Mouse (Mus musculus) forebrain, embryonic 11.5 days (tissue): ENCODE measurements around the gene Gatad2b. TPM values are rescaled to one million over a fixed set of nuclear protein-coding genes. Genes with fewer than 3 reads are reported as not detected.

ENCODE experiments used
- ATAC-seq: fragments of 200-750 bp; cut with Nextera tagmentation; replicated peaks from 2 replicates; pipeline ENCODE4 v1.8.0; 2017; ENCODE audit warnings: moderate TSS enrichment; ENCODE audit not compliant: low FRiP score
- DNase-seq: peaks from one replicate; pipeline ENCODE4 v3.0.0-alpha.2; 2017; ENCODE audit warnings: low spot score
- H3K27ac ChIP-seq: fragments of 300-500 bp; sonication (generic); 2 replicates; pipeline ENCODE4 v1.5.1; 2014; ENCODE audit warnings: low read depth, low read length
- H3K27me3 ChIP-seq: fragments of 300-500 bp; sonication (generic); 2 replicates; pipeline ENCODE4 v1.6.1; 2014; ENCODE audit warnings: mild to moderate bottlenecking, low read length, mixed read lengths; ENCODE audit not compliant: control insufficient read depth, insufficient read depth
- H3K36me3 ChIP-seq: fragments of 300-500 bp; sonication (generic); 2 replicates; pipeline ENCODE4 v1.6.1; 2014; ENCODE audit warnings: mild to moderate bottlenecking, low read length, moderate library complexity, mixed read lengths; ENCODE audit not compliant: control insufficient read depth, insufficient read depth
- H3K4me1 ChIP-seq: fragments of 300-500 bp; sonication (generic); replicated peaks from 2 replicates; pipeline ENCODE4 v1.6.1; 2014; ENCODE audit warnings: low read length, mixed read lengths; ENCODE audit not compliant: control insufficient read depth, insufficient read depth
- H3K4me2 ChIP-seq: fragments of 300-500 bp; sonication (generic); 2 replicates; pipeline ENCODE4 v1.6.1; 2014; ENCODE audit warnings: low read depth, mild to moderate bottlenecking, low read length, moderate library complexity, mixed read lengths; ENCODE audit not compliant: severe bottlenecking
- H3K4me3 ChIP-seq: fragments of 300-500 bp; sonication (generic); 2 replicates; pipeline ENCODE4 v1.5.1; 2014; ENCODE audit warnings: low read depth, low read length
- H3K9ac ChIP-seq: fragments of 300-500 bp; sonication (generic); 2 replicates; pipeline ENCODE4 v1.6.1; 2014; ENCODE audit warnings: low read length
- H3K9me3 ChIP-seq: fragments of 300-500 bp; sonication (generic); 2 replicates; pipeline ENCODE4 v1.6.1; 2016; ENCODE audit warnings: low read length, mixed read lengths; ENCODE audit not compliant: control insufficient read depth
- WGBS: fragments of 180-500 bp; shearing (Covaris S2); extraction: QIAGEN DNeasy Blood & Tissue Kit; methylation state at CpG from one replicate; pipeline ENCODE4 v1.1.7; 2014; 5-methylcytosine and 5-hydroxymethylcytosine counted together
- polyA plus RNA-seq: library from polyadenylated mRNA; unstranded; fragments of >200 nt; fragmentation: Nextera tagmentation; extraction: Ambion mirVana; gene quantifications from 2 replicates; pipeline ENCODE4 v1.2.1, GENCODE M21; 2014

The Gatad2b gene
- polyA plus RNA-seq, 1 experiment from 2014 or later, result 12.9 TPM

DNA sequence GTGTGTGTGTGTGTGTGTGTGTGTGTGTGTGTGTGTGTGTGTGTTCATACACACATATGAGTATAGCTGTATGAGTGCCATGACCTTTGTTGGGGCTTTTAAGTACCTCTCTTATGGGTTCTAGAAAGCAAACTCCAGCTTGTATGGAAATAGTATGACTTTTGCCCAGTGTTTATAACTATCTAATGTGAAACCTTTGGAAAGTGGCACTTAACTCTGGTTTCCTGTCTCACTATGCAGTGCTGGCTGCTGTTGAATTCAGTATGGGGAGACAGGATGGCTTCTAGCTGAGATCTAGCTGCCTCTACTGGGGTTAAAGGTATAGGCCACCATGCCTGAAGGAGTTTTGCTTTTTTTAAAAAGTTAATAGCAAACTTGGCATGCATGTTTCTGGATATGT lies 16.6 kb downstream of the Gatad2b start:
- H3K9me3 ChIP-seq, result no peaks in the 10 kb centered on the region
- no peak overlapping the region for H3K9ac ChIP-seq
- H3K4me1 ChIP-seq, result no peaks in the 10 kb centered on the region
- H3K27ac ChIP-seq, result no peak overlapping the region
- ATAC-seq, result no peak
- H3K27me3 ChIP-seq, result no peaks in the 10 kb centered on the region
- no peak for DNase-seq
- H3K4me2 ChIP-seq, result no peak overlapping the region
- no peak overlapping the region for H3K4me3 ChIP-seq
- no peaks in the 10 kb centered on the region for H3K36me3 ChIP-seq

DNA sequence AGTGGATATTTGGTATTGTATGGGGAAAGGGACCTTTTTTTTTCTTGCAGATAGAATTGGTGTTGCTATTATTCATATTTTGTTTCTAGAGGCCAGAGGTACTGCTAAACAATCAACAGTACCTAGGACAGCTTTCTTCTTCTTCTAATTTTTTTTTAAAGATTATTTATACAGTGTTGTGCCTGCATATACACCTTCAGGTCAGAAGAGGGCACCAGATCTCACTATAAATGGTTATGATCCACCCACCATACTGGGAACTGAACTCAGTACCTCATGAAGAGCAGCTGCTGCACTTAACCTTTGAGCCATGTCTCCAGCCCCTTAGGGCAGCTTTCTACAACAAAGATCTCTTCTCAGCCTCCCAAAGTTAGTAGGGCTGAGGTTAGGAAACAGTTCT lies 20.4 kb downstream of the Gatad2b start:
- H3K4me3 ChIP-seq, result no peak overlapping the region
- H3K9me3 ChIP-seq, result no peaks in the 10 kb centered on the region
- ATAC-seq, result no peak
- no peaks in the 10 kb centered on the region for H3K36me3 ChIP-seq
- H3K9ac ChIP-seq, result no peak overlapping the region
- H3K27me3 ChIP-seq, result no peaks in the 10 kb centered on the region
- H3K4me2 ChIP-seq, result no peak overlapping the region
- H3K4me1 ChIP-seq, result no peaks in the 10 kb centered on the region
- H3K27ac ChIP-seq, result no peak overlapping the region
- no peak for DNase-seq

DNA sequence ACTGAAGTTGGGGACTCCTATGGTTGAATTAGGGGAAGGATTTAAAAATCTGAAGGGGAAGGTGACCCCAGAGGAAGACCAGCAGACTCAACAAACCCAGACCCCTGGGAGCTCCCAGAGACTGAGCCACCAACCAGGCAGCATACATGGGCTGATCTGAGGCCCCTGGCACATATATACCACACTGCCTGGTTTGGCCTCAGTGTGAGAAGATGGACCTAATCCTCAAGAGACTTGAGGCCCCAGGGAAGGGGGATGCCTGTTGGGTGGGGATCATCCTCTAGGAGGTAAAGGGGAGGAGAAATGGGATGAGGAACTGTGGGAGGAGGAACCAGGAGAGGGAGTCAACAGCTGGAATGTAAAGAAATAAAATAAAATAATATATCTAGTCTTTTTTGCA lies 21.3 kb downstream of the Gatad2b start:
- DNase-seq (no peak), ATAC-seq (no peak)
- H3K4me2 ChIP-seq, result no peak overlapping the region
- H3K27me3 ChIP-seq, result no peaks in the 10 kb centered on the region
- no peaks in the 10 kb centered on the region for H3K4me1 ChIP-seq
- H3K9me3 ChIP-seq, result no peaks in the 10 kb centered on the region
- no peak overlapping the region for H3K9ac ChIP-seq
- H3K36me3 ChIP-seq, result no peaks in the 10 kb centered on the region
- no peak overlapping the region for H3K4me3 ChIP-seq
- no peak overlapping the region for H3K27ac ChIP-seq

DNA sequence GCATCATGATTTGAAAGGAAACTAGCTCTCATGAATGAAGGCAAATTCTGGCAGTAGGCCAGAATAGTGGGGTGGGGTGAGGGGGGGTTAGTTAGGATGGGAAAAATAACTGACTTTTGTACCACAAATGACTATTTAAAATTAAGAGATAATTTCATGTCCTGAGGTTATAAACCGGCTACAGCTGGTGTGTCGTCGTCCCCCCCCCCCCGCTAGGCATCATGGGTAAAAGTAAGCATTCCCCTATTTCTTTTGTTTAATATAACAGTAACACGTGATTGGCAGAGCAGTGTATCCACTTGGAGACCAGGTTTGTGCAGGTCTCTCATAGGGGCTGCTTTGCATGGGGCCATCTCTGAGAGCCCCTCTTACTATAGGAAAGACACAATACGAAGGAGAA lies 29.3 kb downstream of the Gatad2b start:
- no peaks in the 10 kb centered on the region for H3K27me3 ChIP-seq
- ATAC-seq, result peak; percentile 54; the same call in 1 of the 2 replicates

DNA sequence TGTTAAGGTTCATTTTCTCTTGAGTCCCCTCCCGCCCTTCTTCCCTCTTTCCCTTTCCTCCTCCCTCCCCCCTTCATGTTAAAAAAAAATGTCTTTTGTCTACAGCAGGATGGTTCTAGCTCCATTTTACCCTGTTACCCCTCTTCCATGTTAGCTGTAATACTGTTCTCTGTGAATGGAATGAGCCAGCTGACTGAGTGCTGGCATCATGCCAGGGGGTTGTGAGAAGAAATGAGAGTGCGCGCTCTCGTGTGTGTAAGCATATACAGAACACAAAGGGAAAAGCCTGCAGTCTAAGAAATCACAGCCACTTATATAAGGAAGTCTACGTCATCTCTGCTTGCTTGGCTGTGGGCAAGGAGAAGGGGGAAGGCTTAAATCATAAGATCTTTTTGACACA lies 30.1 kb downstream of the Gatad2b start:
- Histone ChIP-seq H3K4me3 (no peak overlapping the region), H3K4me2 (no peak overlapping the region), H3K4me1 (no peaks in the 10 kb centered on the region), H3K27me3 (no peaks in the 10 kb centered on the region), H3K9ac (no peak overlapping the region), H3K9me3 (no peaks in the 10 kb centered on the region), H3K36me3 (no peaks in the 10 kb centered on the region), H3K27ac (no peak overlapping the region; the same call in 1 of the 2 replicates)
- DNase-seq (peak; percentile 87), ATAC-seq (peak; percentile 85)
- WGBS, result 33% methylated on average over 5 of the region's 5 CpGs

More for the DNA sequence above, 29.3 kb downstream of the Gatad2b start:
- Histone ChIP-seq H3K27ac (peak overlapping the region; percentile 44; the same call in 1 of the 2 replicates), H3K9me3 (no peaks in the 10 kb centered on the region), H3K36me3 (no peaks in the 10 kb centered on the region), H3K4me2 (no peak overlapping the region), H3K4me3 (no peak overlapping the region), H3K4me1 (no peaks in the 10 kb centered on the region), H3K9ac (no peak overlapping the region)
- 81% methylated on average over 6 of the region's 6 CpGs for WGBS
- no peak for DNase-seq

GRCm38 (mm10) chr3:90332485-90332884 lies 39.5 kb downstream of the Gatad2b start:
- DNase-seq (no peak), ATAC-seq (no peak)
- Histone ChIP-seq H3K4me1 (no peaks in the 10 kb centered on the region), H3K27me3 (no peaks in the 10 kb centered on the region), H3K4me2 (no peak overlapping the region), H3K9ac (no peak overlapping the region), H3K9me3 (no peaks in the 10 kb centered on the region), H3K27ac (no peak overlapping the region), H3K4me3 (no peak overlapping the region), H3K36me3 (no peaks in the 10 kb centered on the region)
- WGBS, result 92% methylated on average over 5 of the region's 5 CpGs

GRCm38 (mm10) chr3:90335517-90335916 lies 42.5 kb downstream of the Gatad2b start:
- no peaks in the 10 kb centered on the region for H3K36me3 ChIP-seq
- no peaks in the 10 kb centered on the region for H3K4me1 ChIP-seq
- no peak overlapping the region for H3K4me2 ChIP-seq
- H3K4me3 ChIP-seq, result no peak overlapping the region
- no peaks in the 10 kb centered on the region for H3K9me3 ChIP-seq
- no peak overlapping the region for H3K27ac ChIP-seq
- DNase-seq (no peak), ATAC-seq (no peak)
- no peaks in the 10 kb centered on the region for H3K27me3 ChIP-seq
- H3K9ac ChIP-seq, result no peak overlapping the region

- Histone ChIP-seq H3K9ac (no peak overlapping the region), H3K27me3 (no peaks in the 10 kb centered on the region), H3K4me2 (no peak overlapping the region), H3K4me1 (no peaks in the 10 kb centered on the region), H3K27ac (no peak overlapping the region), H3K4me3 (no peak overlapping the region), H3K36me3 (0 out of 2 replicates have a peak, but pooled peaks cover 2% of the 10 kb centered on the region), H3K9me3 (no peaks in the 10 kb centered on the region)
- WGBS, result 93% methylated on average over 3 of the region's 3 CpGs
- no peak for DNase-seq
- ATAC-seq, result no peak
Observed at GRCm38 (mm10) chr3:90338190-90338589, 45.2 kb downstream of the Gatad2b start.

- Histone ChIP-seq H3K9me3 (no peaks in the 10 kb centered on the region), H3K9ac (no peak overlapping the region), H3K36me3 (peaks cover 2% of the 10 kb centered on the region; the same call in 1 of the 2 replicates), H3K27ac (no peak overlapping the region), H3K4me1 (no peaks in the 10 kb centered on the region), H3K27me3 (no peaks in the 10 kb centered on the region), H3K4me3 (no peak overlapping the region), H3K4me2 (no peak overlapping the region)
- no peak for ATAC-seq
- DNase-seq, result no peak
Observed at GRCm38 (mm10) chr3:90340177-90340576, 47.2 kb downstream of the Gatad2b start.
